Mouse (Mus musculus) heart, postnatal 0 days (tissue): ENCODE measurements around the gene 1810062G17Rik. TPM values are rescaled to one million over a fixed set of nuclear protein-coding genes. Genes with fewer than 3 reads are reported as not detected.

Source experiments
- ATAC-seq: fragments of 200-750 bp; cut with Nextera tagmentation; 2 replicates; pipeline ENCODE4 v1.8.0; 2017; ENCODE audit warnings: low read depth, moderate number of reproducible peaks, moderate library complexity; ENCODE audit not compliant: insufficient read depth
- DNase-seq: peaks from one replicate; pipeline ENCODE4 v3.0.0-alpha.2; 2016; ENCODE audit warnings: low spot score
- H3K27ac ChIP-seq: fragments of 300-500 bp; sonication (generic); 2 replicates; pipeline ENCODE4 v1.5.1; 2014; ENCODE audit warnings: low read depth, mild to moderate bottlenecking
- H3K27me3 ChIP-seq: fragments of 300-500 bp; sonication (generic); 2 replicates; pipeline ENCODE4 v1.6.1; 2014; ENCODE audit warnings: low read length, mixed read lengths; ENCODE audit not compliant: control insufficient read depth, insufficient read depth
- H3K36me3 ChIP-seq: fragments of 300-500 bp; sonication (generic); replicated peaks from 2 replicates; pipeline ENCODE4 v1.6.1; 2014; ENCODE audit warnings: low read length, mixed read lengths; ENCODE audit not compliant: control insufficient read depth, insufficient read depth
- H3K4me1 ChIP-seq: fragments of 300-500 bp; sonication (generic); 2 replicates; pipeline ENCODE4 v1.6.1; 2014; ENCODE audit warnings: antibody characterized with exemption; ENCODE audit not compliant: control insufficient read depth, insufficient read depth
- H3K4me2 ChIP-seq: fragments of 300-500 bp; sonication (generic); 2 replicates; pipeline ENCODE4 v1.6.1; 2014; ENCODE audit warnings: low read depth, mild to moderate bottlenecking, low read length, moderate library complexity
- H3K4me3 ChIP-seq: fragments of 300-500 bp; sonication (generic); 2 replicates; pipeline ENCODE4 v1.5.1; 2014; ENCODE audit warnings: low read depth, low read length
- H3K9ac ChIP-seq: fragments of 300-500 bp; sonication (generic); replicated peaks from 2 replicates; pipeline ENCODE4 v1.6.1; 2014; ENCODE audit warnings: low read depth, low read length, mixed read lengths
- H3K9me3 ChIP-seq: fragments of 300-500 bp; sonication (generic); replicated peaks from 2 replicates; pipeline ENCODE4 v1.6.1; 2016; ENCODE audit warnings: low read length; ENCODE audit not compliant: control insufficient read depth
- CTCF ChIP-seq: IDR thresholded peaks from 2 replicates; pipeline ENCODE4 v1.5.1; 2016; ENCODE audit warnings: antibody characterized with exemption, control low read depth, low read depth
- EP300 ChIP-seq: IDR thresholded peaks from 2 replicates; pipeline ENCODE4 v1.6.1; 2016; ENCODE audit warnings: antibody characterized with exemption, low read depth
- WGBS: fragments of 180-500 bp; shearing (Covaris S2); extraction: QIAGEN DNeasy Blood & Tissue Kit; methylation state at CpG from one replicate; pipeline ENCODE4 v1.1.7; 2014; 5-methylcytosine and 5-hydroxymethylcytosine counted together
- polyA plus RNA-seq: library from polyadenylated mRNA; unstranded; fragments of >200 nt; fragmentation: Nextera tagmentation; extraction: Ambion mirVana; gene quantifications from 2 replicates; pipeline ENCODE4 v1.2.1, GENCODE M21; 2015
- total RNA-seq: library from RNA; depleted of rRNA; stranded (reverse); fragments of >200 nt; gene quantifications from 2 replicates; pipeline ENCODE4 v1.2.3, GENCODE M21; 2014; ENCODE audit warnings: low replicate concordance

1810062G17Rik gene
- total and polyA plus RNA-seq, 2 experiments from 2014 or later, result 1.8 TPM; not detected in 1

- no peak for ATAC-seq
- no peak overlapping the region for H3K9ac ChIP-seq
These were observed 15.8 kb downstream of the 1810062G17Rik start for GRCm38 (mm10) chr3:36491535-36491934.

DNA sequence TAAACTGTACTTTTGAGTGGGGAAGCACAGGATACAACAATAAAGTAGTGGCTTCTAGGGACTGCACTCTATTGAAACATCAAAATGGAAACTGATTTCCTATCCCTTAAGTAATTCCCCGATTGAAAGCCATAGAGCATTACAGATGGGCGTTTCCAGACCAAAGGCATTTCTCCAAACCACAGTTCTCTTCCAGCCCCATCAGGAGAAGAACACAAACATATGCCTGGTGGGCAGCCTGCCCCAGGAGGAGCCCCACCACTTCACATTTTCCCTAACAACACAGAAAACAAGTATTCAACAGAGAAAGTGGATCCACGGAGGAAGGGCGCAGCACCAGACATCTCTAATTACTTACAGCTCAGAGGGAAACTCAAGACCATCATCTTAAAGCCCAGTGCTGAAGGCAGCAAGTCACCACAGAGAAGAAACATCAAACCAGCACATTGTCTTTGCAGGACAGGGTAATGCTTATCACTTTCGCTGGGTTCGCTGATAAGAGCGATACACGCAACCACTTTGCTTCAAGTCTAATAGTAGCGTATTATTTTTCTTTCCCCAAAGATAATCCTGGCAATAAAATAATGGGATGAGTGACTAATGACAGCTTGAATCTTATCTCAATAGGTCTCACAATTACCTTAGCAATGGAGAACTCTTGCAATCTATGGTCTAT is 17.1 kb downstream of the 1810062G17Rik start:
- H3K27me3 ChIP-seq, result 0 out of 2 replicates have a peak, but pooled peaks cover 5% of the 10 kb centered on the region
- 51% methylated on average over 9 of the region's 9 CpGs for WGBS
- no peaks in the 10 kb centered on the region for H3K4me1 ChIP-seq
- H3K36me3 ChIP-seq, result no peaks in the 10 kb centered on the region
- H3K9me3 ChIP-seq, result no peaks in the 10 kb centered on the region
- TF ChIP-seq CTCF (no peak), EP300 (no peak)
- no peak overlapping the region for H3K9ac ChIP-seq
- no peak overlapping the region for H3K27ac ChIP-seq
- DNase-seq (no peak), ATAC-seq (no peak)
- H3K4me2 ChIP-seq, result no peak overlapping the region
- H3K4me3 ChIP-seq, result no peak overlapping the region

More at GRCm38 (mm10) chr3:36491535-36491934, 15.8 kb downstream of the 1810062G17Rik start:
- DNase-seq, result no peak
- no peaks in the 10 kb centered on the region for H3K9me3 ChIP-seq
- H3K36me3 ChIP-seq, result no peaks in the 10 kb centered on the region
- TF ChIP-seq CTCF (no peak), EP300 (no peak)
- no peak overlapping the region for H3K27ac ChIP-seq
- H3K4me1 ChIP-seq, result no peaks in the 10 kb centered on the region
- H3K4me2 ChIP-seq, result no peak overlapping the region
- 0 out of 2 replicates have a peak, but pooled peaks cover 4% of the 10 kb centered on the region for H3K27me3 ChIP-seq
- 68% methylated on average over 5 of the region's 5 CpGs for WGBS
- H3K4me3 ChIP-seq, result no peak overlapping the region

- H3K27ac ChIP-seq, result no peak overlapping the region
- H3K9me3 ChIP-seq, result no peaks in the 10 kb centered on the region
- 64% methylated on average over 6 of the region's 6 CpGs for WGBS
- no peak overlapping the region for H3K4me3 ChIP-seq
- DNase-seq (no peak), ATAC-seq (no peak)
- H3K36me3 ChIP-seq, result no peaks in the 10 kb centered on the region
- H3K4me2 ChIP-seq, result no peak overlapping the region
- H3K9ac ChIP-seq, result no peak overlapping the region
- H3K27me3 ChIP-seq, result 0 out of 2 replicates have a peak, but pooled peaks cover 5% of the 10 kb centered on the region
- no peaks in the 10 kb centered on the region for H3K4me1 ChIP-seq
- TF ChIP-seq EP300, result no peak
- TF ChIP-seq CTCF, result no peak
These were observed 18.0 kb downstream of the 1810062G17Rik start for GRCm38 (mm10) chr3:36493641-36494283.

- ATAC-seq, result no peak
These were observed 18.9 kb downstream of the 1810062G17Rik start for GRCm38 (mm10) chr3:36494613-36495012.

DNA sequence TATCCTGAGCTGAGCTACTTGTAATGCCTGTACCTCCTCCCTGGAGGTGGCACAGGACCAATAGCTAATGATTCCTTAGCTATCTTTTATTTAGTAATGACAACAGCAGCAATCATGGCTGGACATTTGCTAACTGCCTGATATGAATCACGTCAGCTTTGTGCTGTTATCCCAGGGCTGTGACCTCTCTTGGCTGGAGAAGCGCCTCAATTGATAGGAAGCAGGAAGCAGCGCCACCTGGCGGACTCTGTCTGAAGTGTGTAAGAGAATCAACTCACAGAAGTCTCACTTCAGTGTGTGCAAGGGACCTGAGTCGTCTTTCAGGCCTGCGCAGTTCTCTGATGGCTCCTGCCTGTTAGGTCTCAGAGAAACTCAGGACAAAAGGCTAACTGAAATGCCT is 19.7 kb downstream of the 1810062G17Rik start:
- H3K4me1 ChIP-seq, result no peaks in the 10 kb centered on the region
- H3K27ac ChIP-seq, result no peak overlapping the region
- no peak for TF ChIP-seq EP300
- peak; percentile 94 for TF ChIP-seq CTCF
- H3K4me2 ChIP-seq, result peak overlapping the region; percentile 30
- no peaks in the 10 kb centered on the region for H3K9me3 ChIP-seq
- 0 out of 2 replicates have a peak, but pooled peaks cover 5% of the 10 kb centered on the region for H3K27me3 ChIP-seq
- peak; percentile 68 for DNase-seq
- peak overlapping the region; percentile 20 for H3K4me3 ChIP-seq
- H3K9ac ChIP-seq, result no peak overlapping the region
- peak; percentile 72 for ATAC-seq
- WGBS, result 7% methylated on average over 6 of the region's 6 CpGs
- no peaks in the 10 kb centered on the region for H3K36me3 ChIP-seq

More at GRCm38 (mm10) chr3:36494613-36495012, 18.9 kb downstream of the 1810062G17Rik start:
- Histone ChIP-seq H3K9ac (no peak overlapping the region), H3K4me1 (no peaks in the 10 kb centered on the region), H3K27me3 (0 out of 2 replicates have a peak, but pooled peaks cover 5% of the 10 kb centered on the region), H3K36me3 (no peaks in the 10 kb centered on the region), H3K9me3 (no peaks in the 10 kb centered on the region), H3K27ac (no peak overlapping the region), H3K4me2 (no peak overlapping the region), H3K4me3 (no peak overlapping the region)
- WGBS, result 74% methylated on average over 2 of the region's 2 CpGs
- no peak for DNase-seq
- no peak for TF ChIP-seq CTCF
- TF ChIP-seq EP300, result no peak
